Mouse (Mus musculus): ENCODE measurements around the gene Phykpl.

Gene Phykpl

GRCm38 (mm10) chr11:51585608-51586252 is 1.2 kb downstream of the Phykpl start:
- in situ Hi-C loops (cut with MboI, MseI), result loop anchor here (5.0 kb wide), 1 partner anchor 1153 kb away; the partner anchor contains the start of gene Rufy1

- in situ Hi-C loops (cut with MboI, MseI), result loop anchor here (5.0 kb wide), 1 partner anchor 1154 kb away; the partner anchor contains the start of gene Rufy1
Observed at GRCm38 (mm10) chr11:51586411-51586810, 1.9 kb downstream of the Phykpl start.

- in situ Hi-C loops (cut with MboI, MseI), result loop anchor here (5.0 kb wide), 1 partner anchor 1155 kb away; the partner anchor contains the start of gene Rufy1
Observed at GRCm38 (mm10) chr11:51587059-51587458, 2.5 kb downstream of the Phykpl start.

DNA sequence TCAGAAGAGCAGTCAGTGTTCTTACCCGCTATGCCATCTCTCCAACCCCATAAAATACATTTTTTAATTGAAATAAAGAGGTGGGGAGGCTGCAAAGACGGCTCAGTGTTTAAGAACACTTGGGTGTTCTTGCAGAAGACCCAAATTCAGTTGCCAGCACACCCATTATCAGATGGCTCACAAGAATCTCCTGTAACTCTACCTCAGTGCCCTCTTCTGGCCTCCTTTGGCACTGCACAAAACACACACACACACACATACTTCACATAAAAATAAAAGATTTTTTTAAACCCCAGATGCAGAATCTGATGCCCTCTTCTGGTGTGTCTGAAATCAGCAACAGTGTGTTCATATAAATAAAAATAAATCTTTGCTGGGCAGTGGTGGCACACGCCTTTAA is 4.3 kb downstream of the Phykpl start:
- in situ Hi-C loops (cut with MboI, MseI), result loop anchor here (5.0 kb wide), 1 partner anchor 1157 kb away; the partner anchor contains the start of gene Rufy1

- in situ Hi-C loops (cut with MboI, MseI), result no loop called here
Observed at GRCm38 (mm10) chr11:51590002-51590401, 5.4 kb downstream of the Phykpl start.

DNA sequence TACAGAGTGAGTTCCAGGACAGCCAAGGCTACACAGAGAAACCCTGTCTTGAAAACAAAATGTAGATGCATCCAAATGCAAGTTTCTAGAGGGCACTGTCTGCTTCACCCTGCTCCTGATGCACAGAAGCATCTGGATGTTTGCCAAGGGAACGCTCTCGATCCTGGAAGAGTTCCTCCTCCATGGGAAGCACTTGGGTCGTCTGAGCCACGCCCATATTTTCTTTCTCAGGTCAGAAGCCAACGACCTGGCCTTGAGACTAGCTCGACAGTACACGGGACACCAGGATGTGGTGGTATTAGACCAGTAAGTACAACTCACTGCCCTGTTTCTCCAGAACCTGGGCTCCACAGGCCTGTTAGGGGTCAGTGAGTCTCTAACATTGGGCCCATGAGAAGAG is 6.6 kb downstream of the Phykpl start:
- in situ Hi-C loops (cut with MboI, MseI), result no loop called here

GRCm38 (mm10) chr11:51591915-51592314 is 7.4 kb downstream of the Phykpl start:
- in situ Hi-C loops (cut with MboI, MseI), result no loop called here

GRCm38 (mm10) chr11:51593368-51593767 is 8.8 kb downstream of the Phykpl start:
- in situ Hi-C loops (cut with MboI, MseI), result no loop called here

- in situ Hi-C loops (cut with MboI, MseI), result no loop called here
Observed at GRCm38 (mm10) chr11:51593849-51594248, 9.3 kb downstream of the Phykpl start.

GRCm38 (mm10) chr11:51594715-51595350 is 10.3 kb downstream of the Phykpl start:
- in situ Hi-C loops (cut with MboI, MseI), result no loop called here

DNA sequence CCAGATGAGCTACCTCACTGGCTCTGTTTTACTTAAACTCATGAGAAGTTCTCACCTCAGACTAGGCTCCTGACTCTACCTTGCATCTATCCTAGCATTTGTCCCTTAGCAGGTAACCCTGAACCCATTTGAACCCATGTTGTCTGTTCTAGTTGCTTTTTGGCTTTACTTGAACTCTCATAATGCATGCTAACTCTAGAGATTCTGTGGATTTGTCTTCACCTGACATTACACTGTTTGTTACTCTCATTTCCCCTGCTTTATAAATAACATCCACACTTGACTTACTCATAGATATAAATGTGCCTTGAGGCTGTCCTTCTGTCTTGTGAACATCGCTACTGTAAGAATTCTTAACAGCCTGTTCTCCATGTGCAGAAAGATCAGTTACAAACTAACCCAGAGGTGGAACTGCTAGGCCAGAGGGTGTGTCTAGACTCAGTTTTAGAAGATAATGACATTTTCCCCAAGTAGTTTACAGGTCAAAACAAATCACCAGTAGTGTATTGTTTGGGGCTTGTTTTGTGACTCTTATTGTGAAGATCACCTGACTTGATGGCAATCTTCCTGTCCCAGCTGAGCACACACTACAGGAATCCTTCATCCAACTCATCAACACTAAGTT is 11.0 kb downstream of the Phykpl start:
- in situ Hi-C loops (cut with MboI, MseI), result no loop called here

GRCm38 (mm10) chr11:51597553-51597952 is 13.0 kb downstream of the Phykpl start:
- in situ Hi-C loops (cut with MboI, MseI), result no loop called here

DNA sequence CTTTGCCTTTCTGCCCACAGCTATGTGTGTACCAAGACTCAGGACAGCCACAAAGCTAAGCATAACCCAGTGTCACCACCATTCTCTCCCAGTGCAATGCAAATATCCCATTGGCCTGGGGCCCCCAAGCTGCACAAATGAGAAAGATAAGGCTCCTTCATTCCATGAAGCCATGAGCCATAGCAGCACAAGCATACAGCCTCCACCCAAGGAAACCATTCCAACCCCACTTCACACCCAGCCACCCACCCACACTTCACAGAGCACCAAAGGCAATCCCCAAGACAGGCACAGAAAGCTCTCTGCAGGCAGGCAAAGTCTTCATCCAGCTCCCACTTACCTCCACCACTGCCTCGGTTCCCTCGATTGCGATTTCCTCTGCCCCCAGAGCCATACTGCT is 17.7 kb downstream of the Phykpl start:
- in situ Hi-C loops (cut with MboI, MseI), result loop anchor here (10.0 kb wide), 1 partner anchor 1693 kb away; no protein-coding TSS in a partner anchor

- in situ Hi-C loops (cut with MboI, MseI), result loop anchor here (10.0 kb wide), 1 partner anchor 1689 kb away; no protein-coding TSS in a partner anchor
Observed at GRCm38 (mm10) chr11:51605602-51606446, 21.3 kb downstream of the Phykpl start.

DNA sequence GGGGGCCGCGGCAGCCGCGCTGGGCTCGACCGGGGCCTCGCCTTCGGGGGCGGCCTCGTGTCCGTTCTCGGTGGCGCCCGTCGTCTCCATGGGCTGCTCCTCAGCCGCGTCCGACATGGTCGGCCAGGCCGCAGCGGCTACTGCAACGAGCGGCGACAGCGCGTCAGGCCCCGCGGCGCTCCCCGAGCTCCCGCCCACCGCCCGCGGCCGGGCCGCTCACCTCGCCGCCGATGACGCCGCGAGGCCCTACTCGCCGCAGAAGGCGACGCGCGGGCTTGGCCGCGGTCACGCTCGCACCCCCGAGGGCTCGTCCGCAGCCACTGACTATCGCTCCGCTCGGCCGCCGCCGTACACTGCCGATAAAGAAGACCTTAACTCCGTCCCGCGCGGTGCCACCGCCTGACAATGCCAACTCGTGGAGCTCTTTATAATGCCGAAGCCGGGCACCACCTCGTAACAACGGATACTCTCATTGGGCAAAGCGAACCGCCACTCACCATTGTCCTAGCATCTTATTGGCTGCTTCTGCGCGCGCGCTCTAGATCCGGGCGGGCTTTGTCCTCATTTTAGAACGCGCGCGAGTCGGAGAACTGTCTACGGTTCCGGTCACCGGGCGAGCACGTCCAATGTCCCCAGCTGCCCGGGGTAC is 22.0 kb downstream of the Phykpl start, which contains the start of gene Hnrnpab:
Gene Hnrnpab, minus strand, starts transcription at position 401 of the 649 bp plus-strand sequence.
- in situ Hi-C loops (cut with MboI, MseI), result loop anchor here (10.0 kb wide), 1 partner anchor 1688 kb away; no protein-coding TSS in a partner anchor

GRCm38 (mm10) chr11:51607096-51607738 is 22.7 kb downstream of the Phykpl start:
- in situ Hi-C loops (cut with MboI, MseI), result loop anchor here (10.0 kb wide), 1 partner anchor 1688 kb away; no protein-coding TSS in a partner anchor

- in situ Hi-C loops (cut with MboI, MseI), result loop anchor here (10.0 kb wide), 1 partner anchor 1685 kb away; no protein-coding TSS in a partner anchor
Observed at GRCm38 (mm10) chr11:51609266-51609909, 24.8 kb downstream of the Phykpl start.

- in situ Hi-C loops (cut with MboI, MseI), result loop anchor here (10.0 kb wide), 1 partner anchor 1685 kb away; no protein-coding TSS in a partner anchor
Observed at GRCm38 (mm10) chr11:51609940-51610339, 25.4 kb downstream of the Phykpl start.

GRCm38 (mm10) chr11:51614256-51614655 is 29.7 kb downstream of the Phykpl start:
- in situ Hi-C loops (cut with MboI, MseI), result no loop called here
